Mouse (Mus musculus) left cerebral cortex, adult 2 months (tissue): ENCODE data around the gene Ech1. TPM values are rescaled to one million over a fixed set of nuclear protein-coding genes. Genes with fewer than 3 reads are reported as not detected.

Experiments
- DNase-seq, 2 experiments: peaks; one replicate each; pipeline ENCODE4 v3.0.0; 2021 to 2022; ENCODE audit warnings: low spot score in 2 of 2, mixed read lengths in 1 of 2; ENCODE audit errors: extremely low spot score in 1 of 2
- H3K27ac ChIP-seq: fragments of 200-600 bp; 2 replicates; pipeline ENCODE4 v1.8.1; 2022
- H3K4me3 ChIP-seq: fragments of 200-600 bp; 2 replicates; pipeline ENCODE4 v1.8.1; 2022
- CTCF ChIP-seq: fragments of 200-600 bp; IDR thresholded peaks from 2 replicates; pipeline ENCODE4 v1.8.1; 2022; ENCODE audit warnings: antibody characterized with exemption, mild to moderate bottlenecking, moderate library complexity
- intact Hi-C: fragments of 180-260 bp; cut with DNase I; formaldehyde crosslinking; loops from one replicate; pipeline ENCODE4 v1.15.1; 2025
- total RNA-seq, 2 experiments: library from RNA; stranded (reverse); gene quantifications; 2 replicates each; pipeline ENCODE4 v1.2.3; 2021

Gene Ech1
- total RNA-seq, 2 experiments from 2014 or later = 46.3 to 49.8 TPM

GRCm38 (mm10) chr7:28838331-28838730 is 13.3 kb downstream of the Ech1 start:
- no peak for DNase-seq
- TF ChIP-seq CTCF = no peak
- Histone ChIP-seq H3K4me3 (no peak overlapping the region), H3K27ac (no peak overlapping the region)
- intact Hi-C loops = no loop called here

- intact Hi-C loops = no loop called here
- no peak for DNase-seq
- H3K4me3 ChIP-seq = no peak overlapping the region
- TF ChIP-seq CTCF = no peak
- H3K27ac ChIP-seq = no peak overlapping the region
Measured at GRCm38 (mm10) chr7:28847273-28847672, 22.3 kb downstream of the Ech1 start.

GRCm38 (mm10) chr7:28849700-28850236 is 24.8 kb downstream of the Ech1 start:
- Histone ChIP-seq H3K27ac (no peak overlapping the region), H3K4me3 (no peak overlapping the region)
- DNase-seq = no peak
- intact Hi-C loops = no loop called here
- no peak for TF ChIP-seq CTCF

GRCm38 (mm10) chr7:28850642-28851041 is 25.6 kb downstream of the Ech1 start:
- no peak for TF ChIP-seq CTCF
- no peak for DNase-seq
- H3K4me3 ChIP-seq = no peak overlapping the region
- no peak overlapping the region for H3K27ac ChIP-seq
- intact Hi-C loops = no loop called here

- no peak for TF ChIP-seq CTCF
- intact Hi-C loops = no loop called here
- DNase-seq = no peak
- H3K4me3 ChIP-seq = no peak overlapping the region
- H3K27ac ChIP-seq = no peak overlapping the region
Measured at GRCm38 (mm10) chr7:28859953-28860352, 34.9 kb downstream of the Ech1 start.

- no peak overlapping the region for H3K27ac ChIP-seq
- intact Hi-C loops = no loop called here
- H3K4me3 ChIP-seq = no peak overlapping the region
- DNase-seq = no peak
- peak; percentile 26 for TF ChIP-seq CTCF
Measured at GRCm38 (mm10) chr7:28860898-28861297, 35.9 kb downstream of the Ech1 start.

GRCm38 (mm10) chr7:28862817-28863499 is 37.9 kb downstream of the Ech1 start:
- H3K4me3 ChIP-seq = no peak overlapping the region
- H3K27ac ChIP-seq = no peak overlapping the region
- intact Hi-C loops = no loop called here
- no peak for TF ChIP-seq CTCF
- DNase-seq = peak; percentile 52

GRCm38 (mm10) chr7:28863540-28863939 is 38.5 kb downstream of the Ech1 start, which contains the start of gene Lgals7:
TSS of gene Lgals7 (plus strand) at chr7:28863853.
- DNase-seq = no peak
- H3K27ac ChIP-seq = 0 out of 2 replicates have a peak within 1 kb of the TSS, but pooled peaks have one; percentile 7
- intact Hi-C loops = no loop called here
- TF ChIP-seq CTCF = no peak
- H3K4me3 ChIP-seq = no peak within 1 kb of the TSS

GRCm38 (mm10) chr7:28864288-28864750 is 39.3 kb downstream of the Ech1 start:
- 0 out of 2 replicates have a peak overlapping the region, but pooled peaks have one; percentile 7 for H3K27ac ChIP-seq
- DNase-seq = no peak
- intact Hi-C loops = no loop called here
- no peak overlapping the region for H3K4me3 ChIP-seq
- no peak for TF ChIP-seq CTCF

- intact Hi-C loops = loop anchor here (2.0 kb wide), 2 partner anchors 41 to 69 kb away; partner anchors contain the start of gene Ech1
- DNase-seq = peak; percentile 84 to 88
- H3K4me3 ChIP-seq = peak overlapping the region; percentile 22; the same call in 1 of the 2 replicates
- H3K27ac ChIP-seq = peak overlapping the region; percentile 66
- no peak; the same call in 1 of the 2 replicates for TF ChIP-seq CTCF
Measured at GRCm38 (mm10) chr7:28865481-28866300, 40.7 kb downstream of the Ech1 start.

GRCm38 (mm10) chr7:28866769-28867507 is 41.9 kb downstream of the Ech1 start:
- intact Hi-C loops = loop anchor here (1.0 to 2.0 kb wide), 3 partner anchors 42 to 87 kb away; partner anchors contain the start of gene Ech1
- TF ChIP-seq CTCF = no peak
- H3K27ac ChIP-seq = peak overlapping the region; percentile 34; the same call in 1 of the 2 replicates
- H3K4me3 ChIP-seq = no peak overlapping the region
- DNase-seq = no peak
